In the genomic region with DNA sequence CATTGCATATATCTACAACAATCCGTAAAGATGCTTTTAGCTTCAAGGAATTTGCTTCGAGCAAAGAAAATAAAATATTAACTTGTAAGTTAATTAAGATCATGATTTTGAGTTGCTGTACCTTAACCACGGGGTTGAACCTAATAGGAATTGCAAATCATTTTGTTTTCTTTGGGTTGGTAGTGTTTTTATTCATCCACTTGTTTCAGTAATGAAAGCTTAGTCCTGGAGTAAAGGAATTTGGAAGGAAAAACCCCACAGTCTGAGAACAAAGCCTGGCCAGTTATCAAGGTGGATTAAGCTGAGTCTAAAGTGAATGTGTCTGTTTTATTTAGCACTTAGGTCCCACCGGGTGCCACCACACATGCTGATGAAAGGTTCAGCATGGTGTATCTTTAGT, we compare ENCODE assay signal across 22 mouse cellular contexts.
A peak's percentile ranks its signal among the peaks of the same experiment; 100 is the strongest.
DNase-seq lines count a peak whose midpoint lies in the region; ATAC-seq and TF ChIP-seq lines count a peak whose summit lies in the region.
"Had no signal": no experiment of that assay in that cellular context is flagged by ENCODE, and none has a peak within 500 bp of the region (broad histone marks: within the 10 kb centered on the region; RNA-seq: fewer than 3 reads in every experiment).

No protein-coding gene starts in this region.

- WGBS in kidney, adult 2 months: 23% methylated on average over 4 of the region's 4 CpGs
- WGBS in kidney, embryonic 15.5 days: 53% methylated on average over 4 of the region's 4 CpGs
- 65% methylated on average over 4 of the region's 4 CpGs for WGBS in intestine, embryonic 16.5 days

- POLR2A ChIA-PET in Patski (lab: Charles Lee): no interaction called here

- CTCF ChIA-PET in Patski (lab: Charles Lee): interaction anchor here (1.0 to 2.6 kb wide), 11 partner anchors 10 to 713 kb away, joined by 3 to 7 read pairs (median 3); no protein-coding TSS in a partner anchor

- H3K4me1 ChIP-seq in kidney, adult 2 months (ENCODE audit: control insufficient read depth, insufficient read depth, low read length): peaks cover 21% of the 10 kb centered on the region
- H3K4me1 ChIP-seq in kidney, embryonic 15.5 days: no peaks in the 10 kb centered on the region; the same call in 1 of the 2 replicates
- no peaks in the 10 kb centered on the region for H3K4me1 ChIP-seq in intestine, embryonic 16.5 days (ENCODE audit: control insufficient read depth, insufficient read depth, low read length)
- H3K4me1 ChIP-seq: forebrain, embryonic 13.5 days had no signal

- H3K9ac ChIP-seq in kidney, embryonic 15.5 days: no peak overlapping the region
- H3K9ac ChIP-seq in intestine, embryonic 16.5 days (ENCODE audit: low read depth, low read length): no peak overlapping the region
- H3K9ac ChIP-seq: forebrain, embryonic 13.5 days; hindbrain, embryonic 12.5 days; hindbrain, embryonic 15.5 days had no signal

- DNase-seq in kidney, adult 2 months: peak; percentile 52
- DNase-seq in kidney, postnatal 25 days: no peak
- DNase-seq in Patski (ENCODE audit: low read depth, low spot score): peak; percentile 98
- no peak for DNase-seq in spleen, postnatal 36 days (ENCODE audit: low spot score in 2 of 2)
- DNase-seq: adrenal gland, adult 8-10 months; adrenal gland, postnatal 25 days; cerebellum, adult 18-20 months; cerebellum, adult 9-10 months; cerebellum, postnatal 14 days; gastrocnemius, adult 2 months; gastrocnemius, postnatal 14 days; heart, adult 11 months had no signal

- peak overlapping the region; percentile 97 for H3K27ac ChIP-seq in kidney, adult 2 months (ENCODE audit: insufficient read depth, low read depth, low read length)
- H3K27ac ChIP-seq in kidney, embryonic 15.5 days: peak overlapping the region; percentile 59
- no peak overlapping the region for H3K27ac ChIP-seq in intestine, embryonic 16.5 days (ENCODE audit: low read length)
- H3K27ac ChIP-seq: forebrain, embryonic 10.5 days; forebrain, embryonic 13.5 days; gastrocnemius, adult 2 months; hindbrain, embryonic 12.5 days; hindbrain, embryonic 15.5 days had no signal

- H3K4me2 ChIP-seq in kidney, embryonic 15.5 days: no peak overlapping the region
- H3K4me2 ChIP-seq in intestine, embryonic 16.5 days (ENCODE audit: low read depth, low read length): no peak overlapping the region
- H3K4me2 ChIP-seq: forebrain, embryonic 13.5 days; heart, embryonic 11.5 days; hindbrain, embryonic 12.5 days; hindbrain, embryonic 15.5 days had no signal

- no peaks in the 10 kb centered on the region for H3K9me3 ChIP-seq in kidney, embryonic 15.5 days (replicated peaks)
- no peaks in the 10 kb centered on the region for H3K9me3 ChIP-seq in intestine, embryonic 16.5 days (ENCODE audit: control insufficient read depth, low read length)
- H3K9me3 ChIP-seq: forebrain, embryonic 10.5 days; forebrain, embryonic 13.5 days; hindbrain, embryonic 12.5 days; hindbrain, embryonic 15.5 days had no signal

- in situ Hi-C loops in Patski (cut with MboI; ENCODE audit: low pct_unique_long_range_greater_than_20kb): no loop called here

- no peak overlapping the region for H3K4me3 ChIP-seq in kidney, adult 2 months (ENCODE audit: insufficient read depth, low read depth, low read length)
- H3K4me3 ChIP-seq in kidney, embryonic 15.5 days (replicated peaks): no peak overlapping the region
- H3K4me3 ChIP-seq in intestine, embryonic 16.5 days (ENCODE audit: low read length): no peak overlapping the region
- H3K4me3 ChIP-seq: forebrain, embryonic 10.5 days; forebrain, embryonic 13.5 days; gastrocnemius, adult 2 months; hindbrain, embryonic 12.5 days; hindbrain, embryonic 15.5 days had no signal

- H3K27me3 ChIP-seq in kidney, adult 2 months (replicated peaks; ENCODE audit: control insufficient read depth, insufficient read depth, low read length): no peaks in the 10 kb centered on the region
- no peaks in the 10 kb centered on the region for H3K27me3 ChIP-seq in Patski
- no peaks in the 10 kb centered on the region for H3K27me3 ChIP-seq in kidney, embryonic 15.5 days
- no peaks in the 10 kb centered on the region for H3K27me3 ChIP-seq in intestine, embryonic 16.5 days (replicated peaks; ENCODE audit: control insufficient read depth, insufficient read depth, low read length)
- H3K27me3 ChIP-seq: forebrain, embryonic 13.5 days; hindbrain, embryonic 12.5 days; hindbrain, embryonic 15.5 days had no signal

- no peak for TF ChIP-seq CTCF in kidney, adult 2 months (conservative IDR thresholded peaks at IDR 0.05; ENCODE audit: insufficient read depth, insufficient read length, low read depth, low read length)
- TF ChIP-seq CTCF in Patski (IDR thresholded peaks at IDR 0.05): no peak

- no peak for TF ChIP-seq POLR2A in kidney, adult 2 months (IDR thresholded peaks at IDR 0.05; ENCODE audit: low read depth, low read length)

- peak; percentile 88 for ATAC-seq in Patski
- no peak for ATAC-seq in kidney, embryonic 15.5 days (replicated peaks; ENCODE audit: low FRiP score)
- no peak for ATAC-seq in intestine, embryonic 16.5 days
- ATAC-seq: activated CD4-positive, CD25-positive, alpha-beta regulatory T cell, adult 4 months; CD4-positive, CD25-positive, alpha-beta regulatory T cell, adult 4 months; forebrain, embryonic 13.5 days; forebrain, embryonic 16.5 days had no signal

- H3K36me3 ChIP-seq in kidney, adult 2 months (ENCODE audit: control insufficient read depth, insufficient read depth, low read length): no peaks in the 10 kb centered on the region
- H3K36me3 ChIP-seq in kidney, embryonic 15.5 days: no peaks in the 10 kb centered on the region
- H3K36me3 ChIP-seq in intestine, embryonic 16.5 days (ENCODE audit: control insufficient read depth, insufficient read depth, low read length): no peaks in the 10 kb centered on the region
- H3K36me3 ChIP-seq: forebrain, embryonic 10.5 days; hindbrain, embryonic 12.5 days; hindbrain, embryonic 15.5 days had no signal

Comparison
In these comparisons a context has a peak if more than half of its experiments do, and no peak if none do; other contexts are left out.
1. DNase-seq: peak in kidney, adult 2 months (single experiment) and Patski (single experiment); none in kidney, postnatal 25 days (0 of 2) and spleen, postnatal 36 days (0 of 2).